Mouse (Mus musculus) bone marrow, adult 2 months (tissue): ENCODE measurements at regions not wholly inside any gene's neighbourhood (a gene's known extent, or its start where the extent isn't known, plus 50 kb on each side); places are given as distances from the start of the nearest gene placed in this dataset.

Experiments used
- CTCF ChIP-seq: fragments of 200-500 bp; IDR thresholded peaks from 2 replicates; pipeline ENCODE4 v1.5.1; 2011; ENCODE audit warnings: low read length, control low read depth; ENCODE audit not compliant: control insufficient read depth, insufficient read depth
- POLR2A ChIP-seq: fragments of 200-500 bp; IDR thresholded peaks from 2 replicates; pipeline ENCODE4 v1.6.1; 2011; ENCODE audit warnings: low read depth, mild to moderate bottlenecking, control low read depth, low read length, borderline replicate concordance; ENCODE audit not compliant: control insufficient read depth

GRCm38 (mm10) chr5:53408235-53408634 is 57.7 kb upstream of the Rbpj start:
- TF ChIP-seq CTCF (no peak), POLR2A (no peak)
